Mouse (Mus musculus): ENCODE data around the gene 4932438A13Rik. TPM values are rescaled to one million over a fixed set of nuclear protein-coding genes. Genes with fewer than 3 reads are reported as not detected.

4932438A13Rik gene
- polyA plus RNA-seq (2012; rRNA removed): 7.7 and 10.7 TPM in 2 replicates

DNA sequence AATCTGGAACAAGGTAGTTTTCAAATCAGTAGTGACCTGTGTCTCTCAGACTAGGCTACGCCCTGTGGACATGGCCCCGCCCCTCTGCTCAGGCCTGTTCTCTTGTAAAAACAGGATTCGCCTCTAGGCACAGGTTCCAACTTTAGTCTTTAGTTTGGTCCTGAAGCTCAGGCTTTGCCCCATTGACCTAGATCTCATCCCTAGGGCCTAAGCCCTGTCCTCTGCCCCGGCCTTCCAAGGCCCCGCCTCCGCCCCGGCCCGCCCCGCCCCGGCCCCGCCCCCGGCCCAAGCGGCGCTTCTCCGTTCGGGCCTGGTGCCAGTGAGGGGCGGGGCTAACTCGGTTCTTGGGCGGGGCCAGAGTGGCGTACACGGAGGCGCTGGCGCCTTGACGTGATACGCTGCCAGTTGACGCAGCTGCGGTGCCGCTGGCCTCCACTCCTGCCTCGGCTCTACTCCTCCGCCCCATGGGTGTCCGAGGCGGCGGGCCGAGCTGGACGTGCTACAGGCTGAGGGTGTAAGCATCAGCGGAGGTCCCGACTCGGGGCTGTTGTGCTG lies at the start of gene 4932438A13Rik:
TSS of gene 4932438A13Rik (plus strand) at position 384 of the 555 bp plus-strand sequence.
- peaks cover 8% of the 10 kb centered on the region for H3K4me1 ChIP-seq (ENCODE audit: control insufficient read depth, insufficient read depth, low read length)
- no peak for TF ChIP-seq CTCF (IDR thresholded peaks at IDR 0.05; ENCODE audit: insufficient read depth, low read length)
- peak; percentile 92 for TF ChIP-seq POLR2A (IDR thresholded peaks at IDR 0.05; ENCODE audit: borderline replicate concordance, extremely low read depth, low read depth, low read length)
- WGBS: 2% methylated on average over 38 of the region's 38 CpGs
- H3K4me3 ChIP-seq (replicated peaks; ENCODE audit: extremely low read depth, low read depth, low read length): peak within 1 kb of the TSS; percentile 95
- peak; percentile 99 for DNase-seq

DNA sequence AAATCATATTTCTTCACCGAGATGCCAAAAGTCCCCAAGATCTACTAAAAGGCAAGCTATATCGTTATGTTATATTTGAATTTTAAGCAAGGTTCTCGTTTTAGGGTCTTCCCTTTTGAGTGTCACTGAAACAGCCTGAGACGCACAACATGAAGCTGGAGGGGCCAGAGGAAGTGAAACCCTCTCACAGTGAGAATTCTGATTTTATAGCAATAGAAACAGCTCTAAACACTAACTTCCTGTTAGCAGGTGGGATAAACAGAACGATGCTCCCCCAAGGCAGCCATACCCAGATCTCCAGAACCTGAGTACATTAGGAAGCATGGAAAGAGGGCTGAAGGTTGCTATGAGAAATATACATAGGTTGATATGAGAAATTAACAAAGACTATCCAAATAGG lies 46.3 kb upstream of the 4932438A13Rik start:
- Histone ChIP-seq H3K4me1 (ENCODE audit: control insufficient read depth, insufficient read depth, low read length) (no peaks in the 10 kb centered on the region), H3K4me3 (replicated peaks; ENCODE audit: extremely low read depth, low read depth, low read length) (no peak overlapping the region)
- WGBS: 66% methylated on average over 5 of the region's 5 CpGs
- DNase-seq: no peak
- TF ChIP-seq CTCF (IDR thresholded peaks at IDR 0.05; ENCODE audit: insufficient read depth, low read length) (no peak), POLR2A (IDR thresholded peaks at IDR 0.05; ENCODE audit: borderline replicate concordance, extremely low read depth, low read depth, low read length) (no peak)

DNA sequence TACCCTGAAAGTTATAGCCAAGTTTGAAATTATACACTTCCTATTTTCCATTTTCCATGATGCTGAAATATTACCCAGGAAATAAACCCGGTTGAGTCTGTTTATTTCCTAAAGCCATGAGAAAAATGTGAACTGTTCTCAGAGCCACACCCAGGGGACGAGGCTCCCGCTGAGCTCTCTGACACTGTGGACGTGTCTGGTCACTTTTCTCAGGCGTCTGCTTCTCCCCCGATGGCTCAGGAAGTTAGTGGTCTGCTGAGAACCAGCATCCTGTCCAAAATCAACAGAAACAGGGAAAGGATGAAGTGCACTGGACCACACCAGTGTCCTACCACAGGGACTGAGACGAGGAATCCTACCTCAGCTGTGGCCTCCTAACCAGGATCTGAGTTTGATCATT lies 43.5 kb upstream of the 4932438A13Rik start:
- H3K4me1 ChIP-seq (ENCODE audit: control insufficient read depth, insufficient read depth, low read length): no peaks in the 10 kb centered on the region
- no peak overlapping the region for H3K4me3 ChIP-seq (replicated peaks; ENCODE audit: extremely low read depth, low read depth, low read length)
- no peak for DNase-seq
- no peak for TF ChIP-seq POLR2A (IDR thresholded peaks at IDR 0.05; ENCODE audit: borderline replicate concordance, extremely low read depth, low read depth, low read length)
- WGBS: 26% methylated on average over 7 of the region's 7 CpGs

DNA sequence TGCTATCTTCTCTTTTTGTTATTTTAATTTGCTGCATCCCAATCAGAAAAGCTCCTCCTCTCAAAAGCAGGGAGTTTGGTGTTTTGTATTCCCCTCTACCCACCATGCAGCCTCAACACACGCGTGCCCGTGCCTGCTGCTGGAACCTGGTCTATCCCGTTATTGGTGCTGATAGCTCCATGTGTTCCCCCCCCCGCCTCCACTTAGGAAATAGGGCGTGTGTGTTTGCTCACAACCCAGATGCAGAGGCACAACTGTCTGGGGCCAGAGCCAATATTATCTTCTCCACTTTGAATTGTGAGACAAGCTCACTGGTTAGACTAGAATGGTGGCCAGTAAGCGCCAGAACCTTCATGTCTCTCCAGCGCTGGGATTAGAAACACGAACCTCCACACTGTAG lies 41.9 kb upstream of the 4932438A13Rik start:
- no peak for DNase-seq
- 78% methylated on average over 9 of the region's 9 CpGs for WGBS
- TF ChIP-seq CTCF (IDR thresholded peaks at IDR 0.05; ENCODE audit: insufficient read depth, low read length) (no peak), POLR2A (IDR thresholded peaks at IDR 0.05; ENCODE audit: borderline replicate concordance, extremely low read depth, low read depth, low read length) (no peak)
- H3K4me3 ChIP-seq (replicated peaks; ENCODE audit: extremely low read depth, low read depth, low read length): no peak overlapping the region
- no peaks in the 10 kb centered on the region for H3K4me1 ChIP-seq (ENCODE audit: control insufficient read depth, insufficient read depth, low read length)

DNA sequence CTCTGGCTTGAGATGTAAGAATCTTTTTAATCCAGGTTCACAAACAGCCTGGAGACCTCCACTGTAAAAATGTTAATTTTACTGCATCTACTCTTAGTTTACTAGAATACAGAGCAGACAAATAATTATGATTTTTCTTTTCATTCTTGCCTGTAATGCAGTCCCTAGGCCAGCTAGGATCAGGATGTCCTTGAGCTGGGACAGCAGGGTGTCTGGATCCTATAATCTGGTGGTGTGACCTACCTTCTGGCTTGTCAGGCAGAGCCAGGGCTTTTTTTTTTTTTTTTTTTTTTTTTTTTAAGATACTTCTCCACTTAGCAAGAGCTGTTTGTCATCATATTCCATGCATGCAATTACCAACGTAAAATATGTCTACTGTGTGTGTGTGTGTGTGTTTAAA lies 37.8 kb upstream of the 4932438A13Rik start:
- no peak overlapping the region for H3K4me3 ChIP-seq (replicated peaks; ENCODE audit: extremely low read depth, low read depth, low read length)
- DNase-seq: no peak
- no peaks in the 10 kb centered on the region for H3K4me1 ChIP-seq (ENCODE audit: control insufficient read depth, insufficient read depth, low read length)
- 65% methylated on average over 1 of the region's 1 CpGs for WGBS
- TF ChIP-seq CTCF (IDR thresholded peaks at IDR 0.05; ENCODE audit: insufficient read depth, low read length): no peak
- TF ChIP-seq POLR2A (IDR thresholded peaks at IDR 0.05; ENCODE audit: borderline replicate concordance, extremely low read depth, low read depth, low read length): no peak

DNA sequence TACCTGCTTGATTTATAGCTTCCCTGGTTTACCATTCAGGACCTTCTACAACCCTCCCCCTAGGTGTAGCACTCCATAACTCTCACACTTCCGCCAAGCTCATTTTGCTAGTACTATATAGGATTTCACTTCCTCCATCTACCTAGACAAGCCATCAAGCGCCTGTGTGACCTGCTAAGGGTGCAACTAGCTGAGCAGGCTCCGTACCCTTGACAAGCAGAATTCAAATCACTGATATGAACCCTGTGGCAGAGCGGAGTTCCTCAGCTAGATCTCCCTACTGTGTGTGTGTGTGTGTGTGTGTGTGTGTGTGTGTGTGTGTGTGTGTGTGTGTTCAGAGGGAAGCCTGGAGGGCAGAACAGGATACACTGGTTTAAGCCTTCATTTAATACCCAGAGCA lies 37.4 kb upstream of the 4932438A13Rik start:
- TF ChIP-seq CTCF (IDR thresholded peaks at IDR 0.05; ENCODE audit: insufficient read depth, low read length): no peak
- TF ChIP-seq POLR2A (IDR thresholded peaks at IDR 0.05; ENCODE audit: borderline replicate concordance, extremely low read depth, low read depth, low read length): no peak
- WGBS: 80% methylated on average over 4 of the region's 4 CpGs
- no peak for DNase-seq
- no peak overlapping the region for H3K4me3 ChIP-seq (replicated peaks; ENCODE audit: extremely low read depth, low read depth, low read length)
- no peaks in the 10 kb centered on the region for H3K4me1 ChIP-seq (ENCODE audit: control insufficient read depth, insufficient read depth, low read length)

DNA sequence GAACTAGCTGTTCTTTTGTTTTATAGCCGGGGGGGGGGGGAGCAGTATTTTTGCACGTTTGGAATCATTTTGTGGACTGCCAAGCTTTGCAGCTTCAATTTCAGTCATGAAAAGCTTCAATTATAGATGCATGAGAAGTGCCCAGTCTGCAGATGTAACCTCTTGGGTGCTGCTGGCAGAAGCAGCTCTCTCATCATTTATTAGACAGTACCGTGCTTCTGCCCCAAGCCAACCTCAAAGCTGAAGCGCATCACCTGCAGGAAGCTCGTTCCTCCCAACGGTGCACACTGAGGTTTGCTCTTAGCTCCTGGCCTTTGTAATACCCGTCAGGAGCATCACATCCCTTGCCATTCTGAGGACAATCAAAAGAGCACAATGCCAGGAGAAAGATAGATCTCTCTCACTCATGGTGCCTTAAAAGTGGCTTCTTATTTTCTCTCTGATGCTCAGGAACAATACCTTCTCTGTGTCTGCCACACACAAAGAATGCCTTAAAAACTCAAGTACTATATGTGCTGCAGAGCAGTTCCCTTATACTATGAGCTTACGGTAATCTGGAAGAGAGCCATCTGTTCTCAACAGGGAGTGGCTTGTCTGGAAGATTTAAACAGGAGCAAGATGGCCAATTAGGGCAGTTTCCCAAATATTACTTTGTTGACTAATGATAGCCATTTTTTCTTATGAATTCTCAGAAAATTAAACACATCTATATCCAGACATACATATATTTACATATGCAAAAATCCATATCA lies 35.5 kb upstream of the 4932438A13Rik start:
- Histone ChIP-seq H3K4me1 (ENCODE audit: control insufficient read depth, insufficient read depth, low read length) (no peaks in the 10 kb centered on the region), H3K4me3 (replicated peaks; ENCODE audit: extremely low read depth, low read depth, low read length) (no peak overlapping the region)
- TF ChIP-seq CTCF (IDR thresholded peaks at IDR 0.05; ENCODE audit: insufficient read depth, low read length) (no peak), POLR2A (IDR thresholded peaks at IDR 0.05; ENCODE audit: borderline replicate concordance, extremely low read depth, low read depth, low read length) (no peak)
- no peak for DNase-seq
- 54% methylated on average over 8 of the region's 8 CpGs for WGBS

DNA sequence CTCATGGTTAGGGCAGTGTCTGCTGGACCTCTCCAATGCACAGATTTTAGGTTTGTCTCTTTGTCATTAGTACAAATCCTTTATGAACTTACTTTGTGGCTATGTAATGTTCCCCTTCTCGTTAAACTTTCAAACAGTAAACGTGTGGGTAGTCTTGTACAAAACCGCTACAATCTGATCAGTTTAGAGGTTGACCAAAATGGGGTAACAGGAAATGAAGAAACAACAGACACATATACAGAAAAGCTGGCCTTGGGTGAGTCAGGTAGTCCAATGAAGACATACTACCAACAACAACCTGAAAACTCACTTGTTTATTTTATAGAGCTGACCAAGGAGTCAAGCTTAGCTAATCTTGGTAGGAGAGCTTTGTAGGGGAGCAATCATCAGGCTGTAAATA lies 32.7 kb upstream of the 4932438A13Rik start:
- Histone ChIP-seq H3K4me1 (ENCODE audit: control insufficient read depth, insufficient read depth, low read length) (no peaks in the 10 kb centered on the region), H3K4me3 (replicated peaks; ENCODE audit: extremely low read depth, low read depth, low read length) (no peak overlapping the region)
- WGBS: 85% methylated on average over 3 of the region's 3 CpGs
- DNase-seq: no peak
- TF ChIP-seq CTCF (IDR thresholded peaks at IDR 0.05; ENCODE audit: insufficient read depth, low read length) (no peak), POLR2A (IDR thresholded peaks at IDR 0.05; ENCODE audit: borderline replicate concordance, extremely low read depth, low read depth, low read length) (no peak)

DNA sequence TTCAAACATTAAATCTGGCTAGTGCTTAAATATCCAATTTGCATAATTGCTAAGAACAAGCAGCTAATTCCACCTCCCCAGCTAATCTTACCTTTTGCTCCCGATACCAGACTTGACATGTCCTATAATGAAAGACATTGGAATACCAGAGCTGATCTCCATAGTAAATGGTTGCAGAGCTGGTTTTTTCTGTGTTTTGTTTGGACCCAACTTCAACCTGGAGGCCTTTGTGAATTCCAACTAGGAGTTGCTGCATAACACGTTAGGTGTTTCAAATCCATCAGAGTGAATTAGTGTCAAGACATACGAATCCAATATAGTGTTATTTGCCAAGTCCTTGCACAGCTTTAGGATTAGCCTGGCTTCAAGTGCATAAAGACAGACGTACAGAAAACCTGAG lies 28.5 kb upstream of the 4932438A13Rik start:
- 84% methylated on average over 4 of the region's 4 CpGs for WGBS
- Histone ChIP-seq H3K4me3 (replicated peaks; ENCODE audit: extremely low read depth, low read depth, low read length) (no peak overlapping the region), H3K4me1 (ENCODE audit: control insufficient read depth, insufficient read depth, low read length) (no peaks in the 10 kb centered on the region)
- TF ChIP-seq CTCF (IDR thresholded peaks at IDR 0.05; ENCODE audit: insufficient read depth, low read length): no peak
- no peak for TF ChIP-seq POLR2A (IDR thresholded peaks at IDR 0.05; ENCODE audit: borderline replicate concordance, extremely low read depth, low read depth, low read length)
- no peak for DNase-seq

DNA sequence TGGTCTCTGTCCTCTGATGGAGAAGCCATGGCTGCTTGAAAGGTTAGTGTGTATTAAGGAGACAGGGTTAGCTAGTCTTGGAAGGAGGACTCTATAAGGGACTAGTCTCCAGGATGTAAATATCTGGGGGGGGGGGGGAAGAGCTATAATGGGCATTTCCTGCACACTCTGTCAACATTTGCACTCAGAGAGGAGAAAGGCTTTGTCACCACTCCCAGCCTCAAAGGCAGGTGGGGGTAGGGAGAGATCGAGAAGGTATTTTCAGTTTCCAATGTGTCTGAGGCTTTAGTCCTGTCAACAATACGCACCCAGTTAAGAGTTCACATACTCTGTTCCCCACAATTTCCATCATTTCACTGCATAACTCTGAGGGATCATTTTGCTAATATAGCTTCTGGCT lies 28.1 kb upstream of the 4932438A13Rik start:
- TF ChIP-seq POLR2A (IDR thresholded peaks at IDR 0.05; ENCODE audit: borderline replicate concordance, extremely low read depth, low read depth, low read length): no peak
- TF ChIP-seq CTCF (IDR thresholded peaks at IDR 0.05; ENCODE audit: insufficient read depth, low read length): no peak
- 72% methylated on average over 2 of the region's 2 CpGs for WGBS
- no peak overlapping the region for H3K4me3 ChIP-seq (replicated peaks; ENCODE audit: extremely low read depth, low read depth, low read length)
- no peaks in the 10 kb centered on the region for H3K4me1 ChIP-seq (ENCODE audit: control insufficient read depth, insufficient read depth, low read length)
- no peak for DNase-seq
